Mouse (Mus musculus): ENCODE measurements around the gene Flt4. TPM values are rescaled to one million over a fixed set of nuclear protein-coding genes. Genes with fewer than 3 reads are reported as not detected.
A peak's percentile ranks its signal among the peaks of the same experiment; 100 is the strongest.
"Not testable (repeated sequence)": the region's sequence is repeated elsewhere in the genome, so short reads cannot be mapped to it uniquely, and the experiment has no call there.

Gene Flt4
- total RNA-seq (2017): 0.13 TPM in 1 of 2 replicates, not detected in the other

DNA sequence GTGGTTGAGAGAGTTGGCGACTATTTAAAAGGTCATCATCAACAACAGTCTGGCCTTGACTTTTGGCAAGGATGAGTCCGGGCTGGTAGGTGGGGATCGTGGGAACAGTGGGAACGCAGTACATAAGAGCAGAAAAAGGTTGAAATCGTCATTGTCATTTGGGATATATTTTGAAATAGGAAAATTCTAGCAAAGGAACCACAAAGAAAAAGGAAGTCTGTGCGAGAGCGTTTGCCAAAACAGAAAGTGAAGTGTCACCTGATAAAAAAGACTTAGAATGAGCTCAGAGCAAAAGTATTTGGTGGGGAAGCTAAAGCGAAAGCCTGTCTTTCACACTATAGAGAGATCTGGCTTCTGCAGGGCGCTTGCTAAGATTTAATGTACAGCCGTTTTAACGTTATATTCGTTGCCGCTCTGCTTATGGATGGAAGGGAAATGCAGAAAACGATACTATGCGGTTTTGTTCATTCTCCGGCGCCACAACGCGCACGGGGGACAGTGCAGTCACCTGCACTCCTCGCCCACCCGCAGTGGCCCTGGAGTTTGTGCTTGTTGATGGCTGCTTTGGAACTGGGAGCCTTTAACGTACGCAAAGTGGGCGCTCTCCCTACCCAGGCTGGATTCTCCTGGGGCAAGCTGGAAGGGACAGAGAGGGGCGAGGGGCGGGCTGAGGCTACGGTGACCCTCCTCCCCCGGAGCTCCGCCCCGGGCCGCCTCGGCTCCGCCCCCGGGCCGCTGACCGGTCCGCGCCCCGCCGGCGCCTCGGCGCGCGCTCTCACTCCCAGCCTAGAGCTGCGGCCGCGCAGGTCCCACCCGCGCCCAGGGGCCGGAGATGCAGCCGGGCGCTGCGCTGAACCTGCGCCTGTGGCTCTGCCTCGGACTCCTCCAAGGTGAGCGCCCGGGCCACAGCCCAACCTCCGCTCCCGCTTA, at the start of gene Flt4:
Gene Flt4, plus strand, starts transcription at position 326 of the 930 bp plus-strand sequence.
- ATAC-seq (replicated peaks in 1 of 2; ENCODE audit: insufficient read depth in 1 of 2, low FRiP score in 2 of 2, low TSS enrichment in 1 of 2, low read depth in 1 of 2, poor library complexity in 2 of 2, severe bottlenecking in 2 of 2): peak; percentile 38 to 44; a peak in 2 of 4 replicates

DNA sequence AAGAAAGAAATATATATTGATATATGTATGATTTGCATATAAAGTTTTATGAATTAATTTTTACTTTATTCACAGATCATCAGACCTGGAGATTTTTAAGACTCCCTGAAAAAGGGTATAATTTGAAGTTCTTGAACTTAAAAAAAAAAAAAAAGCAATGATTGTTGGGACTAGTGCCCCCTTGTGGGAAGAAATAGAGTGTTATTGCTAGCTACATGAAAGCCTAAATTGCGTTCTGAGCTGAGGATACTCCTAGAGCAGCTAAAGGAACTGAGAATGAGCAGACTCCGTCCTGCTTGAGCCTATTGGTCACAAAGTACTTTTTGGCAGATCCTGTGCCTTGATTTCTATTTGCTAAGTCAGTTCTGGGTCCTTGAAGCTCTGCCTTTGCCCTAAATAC, 34.0 kb upstream of the Flt4 start:
- ATAC-seq (replicated peaks in 1 of 2; ENCODE audit: insufficient read depth in 1 of 2, low FRiP score in 2 of 2, low TSS enrichment in 1 of 2, low read depth in 1 of 2, poor library complexity in 2 of 2, severe bottlenecking in 2 of 2): not testable (repeated sequence)

DNA sequence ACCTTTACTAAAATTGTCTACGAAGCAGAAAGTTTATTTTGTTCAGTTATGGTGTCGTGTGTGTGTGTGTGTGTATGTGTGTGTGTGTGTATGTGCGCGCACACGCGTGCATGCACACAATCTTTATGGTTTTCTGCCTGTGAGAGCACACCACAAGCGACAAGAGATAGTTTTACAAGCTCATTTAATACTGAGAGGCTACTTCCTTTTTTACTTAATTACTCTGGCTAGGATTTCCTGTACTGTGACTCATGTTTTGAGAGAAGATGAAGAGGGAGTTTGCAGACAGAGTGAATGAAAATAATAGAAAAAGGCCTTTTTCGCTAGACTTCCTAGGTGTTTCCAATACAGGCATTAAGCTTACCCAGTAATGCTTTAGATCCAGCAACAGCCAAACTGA, 28.6 kb upstream of the Flt4 start:
- 0 out of 4 replicates have a peak, but pooled peaks of 1 of the 2 experiments have one; percentile 53 for ATAC-seq (replicated peaks in 1 of 2; ENCODE audit: insufficient read depth in 1 of 2, low FRiP score in 2 of 2, low TSS enrichment in 1 of 2, low read depth in 1 of 2, poor library complexity in 2 of 2, severe bottlenecking in 2 of 2)

DNA sequence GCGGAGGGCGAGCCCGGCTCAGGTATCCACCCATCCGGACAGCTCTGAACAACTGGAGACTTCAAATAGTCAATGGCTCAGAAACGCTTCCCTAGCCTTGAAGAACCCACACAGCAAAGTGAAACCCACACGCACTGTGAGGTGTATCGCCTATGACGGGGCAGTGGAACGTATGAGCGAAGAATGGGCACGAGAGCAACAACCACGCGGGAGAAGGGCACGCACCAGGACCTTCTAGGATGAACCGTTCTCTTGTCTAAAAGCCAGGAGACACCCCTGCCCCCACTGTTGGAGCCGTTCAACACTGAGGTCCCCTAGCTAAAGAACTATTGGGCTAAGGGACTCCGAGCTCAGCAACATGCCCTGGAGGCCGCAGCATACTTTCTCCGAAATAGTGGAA, 18.9 kb upstream of the Flt4 start:
- ATAC-seq (replicated peaks in 1 of 2; ENCODE audit: insufficient read depth in 1 of 2, low FRiP score in 2 of 2, low TSS enrichment in 1 of 2, low read depth in 1 of 2, poor library complexity in 2 of 2, severe bottlenecking in 2 of 2): no peak

DNA sequence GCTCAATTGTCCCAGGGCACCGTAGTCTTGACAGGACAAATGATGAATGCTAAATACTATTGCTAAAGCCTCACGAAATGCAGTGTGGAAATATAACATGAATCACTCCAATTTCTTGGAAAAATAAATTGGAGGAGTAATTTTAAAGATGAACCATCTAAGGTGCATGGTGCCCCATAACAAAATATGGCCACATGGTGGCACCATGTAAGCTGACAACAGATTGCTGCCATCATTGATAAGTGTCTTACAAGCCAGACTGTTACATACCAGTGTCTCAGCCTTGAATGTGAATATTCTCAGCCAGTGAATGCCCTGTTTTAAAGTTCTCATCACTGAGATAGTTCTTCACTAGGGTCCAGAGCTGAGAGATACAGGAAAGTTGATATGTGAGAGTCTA, 11.9 kb upstream of the Flt4 start:
- ATAC-seq (replicated peaks in 1 of 2; ENCODE audit: insufficient read depth in 1 of 2, low FRiP score in 2 of 2, low TSS enrichment in 1 of 2, low read depth in 1 of 2, poor library complexity in 2 of 2, severe bottlenecking in 2 of 2): not testable (repeated sequence)

DNA sequence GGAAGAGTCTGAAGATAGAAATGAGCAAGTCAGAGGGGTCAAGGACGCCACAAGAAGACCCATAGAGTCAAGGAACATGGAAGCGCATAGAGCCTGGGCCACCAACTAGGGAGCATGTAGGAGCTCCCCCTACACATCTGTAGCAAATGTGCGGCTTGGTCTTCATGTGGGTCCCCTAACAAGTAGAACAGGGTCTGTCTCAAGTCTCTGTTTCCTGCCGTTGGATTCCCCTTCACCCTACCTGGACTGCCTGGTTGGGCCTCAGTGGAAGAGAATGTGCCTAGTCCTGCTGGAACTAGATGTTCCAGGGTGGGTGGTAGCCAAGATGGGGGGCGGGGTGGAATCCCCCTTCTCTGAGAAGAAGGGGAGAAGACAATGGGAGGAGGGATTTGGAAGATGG, 757 bp upstream of the Flt4 start:
- ATAC-seq (replicated peaks in 1 of 2; ENCODE audit: insufficient read depth in 1 of 2, low FRiP score in 2 of 2, low TSS enrichment in 1 of 2, low read depth in 1 of 2, poor library complexity in 2 of 2, severe bottlenecking in 2 of 2): not testable (repeated sequence)

DNA sequence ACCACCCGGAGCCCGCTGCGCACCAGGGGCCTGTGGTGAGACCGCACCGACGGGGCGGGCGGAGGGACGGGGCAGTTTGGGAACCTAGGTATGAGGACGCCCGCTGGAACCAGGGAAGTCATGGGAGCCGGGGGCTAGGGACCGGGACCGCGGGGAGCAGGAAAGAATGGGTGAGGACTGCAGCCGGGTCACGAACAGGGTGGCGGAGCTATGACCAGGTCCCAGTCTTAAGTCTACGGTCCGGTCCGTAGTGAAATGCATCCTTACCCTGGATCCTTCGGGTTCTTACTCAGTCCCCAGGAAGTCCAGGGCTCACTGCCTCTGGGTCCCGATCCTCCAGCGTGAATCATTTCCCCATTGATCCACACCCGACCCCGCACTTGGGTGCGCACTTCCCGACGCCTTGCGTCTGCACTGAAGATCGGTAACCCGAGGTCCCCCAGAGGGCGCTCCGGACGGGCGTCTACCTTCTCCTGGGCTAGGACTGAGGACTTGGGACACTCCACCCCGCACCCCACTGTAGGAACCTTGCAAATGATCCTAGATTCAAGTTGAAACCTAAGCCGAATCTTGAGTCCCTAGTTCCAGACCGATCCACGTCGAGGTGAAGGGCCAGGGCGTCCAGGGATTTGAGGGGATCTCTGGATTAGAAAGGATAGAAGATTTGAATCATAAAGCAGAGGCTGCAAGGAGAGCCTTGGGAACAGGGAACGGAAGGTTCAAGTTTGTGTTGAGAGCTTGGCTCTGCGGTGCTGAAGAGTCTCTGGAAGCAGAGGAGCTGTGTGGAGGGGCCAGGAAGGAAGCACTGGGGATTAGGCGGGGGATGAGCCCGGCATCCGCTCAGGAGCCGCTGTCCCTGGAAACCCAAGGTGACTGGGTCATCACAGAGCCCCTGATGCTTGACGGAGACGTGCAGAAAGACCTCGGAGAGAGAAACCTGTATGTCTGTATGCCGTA, 1.1 kb downstream of the Flt4 start:
- peak; percentile 11 to 28; a peak in 3 of 4 replicates for ATAC-seq (replicated peaks in 1 of 2; ENCODE audit: insufficient read depth in 1 of 2, low FRiP score in 2 of 2, low TSS enrichment in 1 of 2, low read depth in 1 of 2, poor library complexity in 2 of 2, severe bottlenecking in 2 of 2)

DNA sequence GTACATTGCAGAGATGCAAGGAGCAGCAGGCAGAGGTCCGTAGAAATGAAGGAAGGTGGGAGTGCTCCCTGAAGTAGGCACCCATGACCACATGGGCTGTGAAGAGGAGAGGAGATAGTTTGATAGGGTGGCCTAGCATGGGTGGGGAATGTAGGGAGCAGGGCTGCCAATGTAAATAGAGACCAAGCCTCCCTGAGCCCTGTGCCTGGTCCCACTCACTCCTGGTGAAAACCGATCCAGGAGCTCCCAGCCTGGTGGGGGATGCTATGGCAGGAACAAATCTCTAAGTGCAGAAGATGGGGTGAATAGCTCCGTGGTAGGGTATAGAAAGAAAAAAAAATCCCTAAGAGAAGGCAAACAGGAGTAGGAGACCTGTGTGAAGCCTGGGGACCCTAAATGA, 2.3 kb downstream of the Flt4 start:
- ATAC-seq (replicated peaks in 1 of 2; ENCODE audit: insufficient read depth in 1 of 2, low FRiP score in 2 of 2, low TSS enrichment in 1 of 2, low read depth in 1 of 2, poor library complexity in 2 of 2, severe bottlenecking in 2 of 2): not testable (repeated sequence)

DNA sequence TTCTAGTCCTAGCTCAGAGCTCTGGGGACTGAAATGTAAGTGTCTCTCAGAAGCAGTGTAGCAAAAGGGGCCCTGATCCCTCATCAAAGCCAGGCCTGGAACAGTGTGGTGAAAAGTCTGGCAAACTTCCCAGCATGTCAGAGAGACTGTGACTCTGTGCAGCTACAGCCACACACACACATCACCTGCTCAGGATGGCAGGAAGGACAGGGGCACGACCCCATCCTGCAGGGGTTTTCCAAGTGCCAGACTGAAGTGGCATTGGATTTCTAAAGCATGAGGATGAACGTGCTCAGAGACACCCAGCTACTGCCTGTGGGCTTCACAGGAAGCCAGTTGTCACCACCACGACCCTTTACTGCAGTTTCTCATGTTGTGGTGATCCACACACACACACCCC, 3.1 kb downstream of the Flt4 start:
- no peak for ATAC-seq (replicated peaks in 1 of 2; ENCODE audit: insufficient read depth in 1 of 2, low FRiP score in 2 of 2, low TSS enrichment in 1 of 2, low read depth in 1 of 2, poor library complexity in 2 of 2, severe bottlenecking in 2 of 2)

DNA sequence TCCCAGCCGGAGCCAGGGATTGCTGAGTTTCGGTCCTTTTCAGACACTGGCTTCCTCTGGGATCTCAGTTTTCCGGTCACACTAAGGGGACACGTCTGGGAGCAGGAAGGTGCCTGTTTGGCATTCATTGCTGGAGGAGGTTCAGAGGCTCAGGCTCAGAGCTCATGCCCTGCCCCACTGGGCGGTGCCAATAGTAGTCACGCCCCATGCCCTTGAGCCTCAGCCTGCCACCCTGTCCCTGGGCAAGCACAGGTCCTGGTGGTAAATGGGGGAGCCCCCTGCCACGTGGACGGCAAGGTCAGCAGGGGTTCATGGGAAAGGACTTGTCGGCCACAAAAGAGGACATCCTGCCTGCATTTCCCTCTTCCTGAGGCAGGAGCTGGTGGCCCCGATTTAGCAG, 4.3 kb downstream of the Flt4 start:
- ATAC-seq (replicated peaks in 1 of 2; ENCODE audit: insufficient read depth in 1 of 2, low FRiP score in 2 of 2, low TSS enrichment in 1 of 2, low read depth in 1 of 2, poor library complexity in 2 of 2, severe bottlenecking in 2 of 2): peak; percentile 44 to 62

DNA sequence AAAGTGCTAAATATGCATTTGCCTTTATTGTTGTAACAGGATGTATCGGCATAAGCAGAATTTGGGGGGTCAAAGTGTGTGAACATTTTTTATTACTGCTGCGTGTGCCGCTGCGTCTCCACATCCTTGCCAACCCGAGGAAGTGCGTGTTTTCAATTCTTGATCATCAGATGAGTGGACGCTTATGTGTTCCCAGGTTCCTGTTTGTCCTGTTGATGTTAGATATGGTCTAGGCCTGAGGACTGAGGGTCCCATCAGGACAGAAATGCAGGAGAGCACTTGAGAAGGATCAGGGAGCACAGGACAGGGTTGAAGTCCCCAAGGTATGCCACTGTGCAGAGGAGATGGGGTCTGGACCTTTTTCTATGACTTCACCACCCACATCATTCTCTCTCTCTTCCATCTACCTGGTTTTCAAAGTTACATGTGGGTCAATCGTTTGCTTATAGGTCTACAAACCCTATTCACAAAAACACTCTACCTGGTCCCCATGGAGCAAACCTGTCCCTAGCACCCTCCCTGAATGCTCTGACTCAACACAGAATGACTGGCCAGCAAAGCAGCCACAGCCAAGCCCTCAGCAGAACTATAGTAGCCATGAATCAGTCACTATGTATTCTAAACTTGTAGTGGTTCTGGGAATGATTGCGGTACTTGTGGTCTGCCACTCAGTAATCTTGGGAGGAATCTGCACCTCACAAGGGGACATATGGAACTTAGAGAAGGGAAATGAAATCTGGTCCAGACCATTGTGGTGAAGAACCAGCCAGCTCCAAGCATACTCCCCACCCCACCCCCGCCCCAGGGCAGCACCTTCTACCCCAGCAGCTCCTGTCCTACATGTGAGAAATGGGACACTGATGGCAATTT, 7.0 kb downstream of the Flt4 start:
- no peak for ATAC-seq (replicated peaks in 1 of 2; ENCODE audit: insufficient read depth in 1 of 2, low FRiP score in 2 of 2, low TSS enrichment in 1 of 2, low read depth in 1 of 2, poor library complexity in 2 of 2, severe bottlenecking in 2 of 2)

DNA sequence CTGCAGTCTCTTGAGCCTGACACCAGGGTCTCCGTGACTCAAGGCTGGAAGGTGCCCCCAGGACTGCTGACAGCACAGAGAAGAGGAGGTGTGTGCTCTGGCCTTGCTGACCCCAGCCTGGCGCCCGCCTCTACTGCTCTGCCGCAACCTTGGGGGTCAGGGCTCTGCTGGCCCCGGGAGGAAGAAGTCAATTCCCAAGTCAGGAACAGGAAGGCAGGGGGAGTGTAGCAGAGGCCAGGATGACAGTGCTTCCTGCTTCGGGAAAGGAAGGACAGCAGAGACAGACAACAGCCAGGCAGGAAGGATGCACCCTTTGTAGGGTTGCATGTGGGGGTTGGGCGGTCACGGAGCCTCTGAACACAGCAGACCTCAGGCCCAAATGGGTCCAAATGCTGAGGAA, 9.4 kb downstream of the Flt4 start:
- no peak for ATAC-seq (replicated peaks in 1 of 2; ENCODE audit: insufficient read depth in 1 of 2, low FRiP score in 2 of 2, low TSS enrichment in 1 of 2, low read depth in 1 of 2, poor library complexity in 2 of 2, severe bottlenecking in 2 of 2)

DNA sequence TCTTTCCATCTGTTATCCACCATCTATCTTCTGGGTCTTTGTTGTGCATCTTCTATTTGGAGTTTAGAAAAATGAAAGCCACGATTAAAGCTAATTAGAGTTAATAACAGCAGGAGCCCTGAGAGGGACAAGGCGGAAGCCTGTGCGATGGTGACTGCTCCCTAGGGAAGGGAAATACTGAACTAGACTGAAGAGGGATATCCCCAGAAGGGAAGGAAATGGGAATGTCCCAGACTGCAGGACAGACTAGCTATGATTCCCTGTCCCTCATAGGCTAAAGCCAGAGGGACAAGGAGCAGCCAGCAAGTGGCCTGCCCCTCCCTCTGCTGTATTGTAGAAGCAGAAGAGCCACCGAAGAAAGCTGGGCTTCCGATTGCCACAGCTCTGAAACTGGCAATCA, 12.9 kb downstream of the Flt4 start:
- ATAC-seq (replicated peaks in 1 of 2; ENCODE audit: insufficient read depth in 1 of 2, low FRiP score in 2 of 2, low TSS enrichment in 1 of 2, low read depth in 1 of 2, poor library complexity in 2 of 2, severe bottlenecking in 2 of 2): no peak

DNA sequence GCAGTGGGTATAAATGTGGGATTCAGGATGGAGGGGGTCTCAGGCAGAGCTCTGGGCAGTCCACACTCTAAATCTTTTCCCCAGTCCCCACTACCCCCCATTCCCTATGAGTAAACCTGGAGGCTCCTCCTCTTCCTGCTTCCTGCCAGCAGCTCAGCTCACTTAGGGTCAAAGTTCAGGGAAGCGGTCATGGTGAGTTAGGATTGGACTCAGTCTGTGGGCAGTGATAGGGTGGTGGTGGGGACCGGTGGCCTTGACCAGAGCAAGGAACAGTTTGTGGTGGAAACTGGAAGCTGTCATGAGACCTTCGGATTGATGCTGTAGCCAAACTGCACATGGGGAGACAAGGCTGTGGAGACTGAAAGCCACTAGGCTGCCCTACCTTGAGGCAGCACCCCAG, 15.1 kb downstream of the Flt4 start:
- ATAC-seq (replicated peaks in 1 of 2; ENCODE audit: insufficient read depth in 1 of 2, low FRiP score in 2 of 2, low TSS enrichment in 1 of 2, low read depth in 1 of 2, poor library complexity in 2 of 2, severe bottlenecking in 2 of 2): no peak

DNA sequence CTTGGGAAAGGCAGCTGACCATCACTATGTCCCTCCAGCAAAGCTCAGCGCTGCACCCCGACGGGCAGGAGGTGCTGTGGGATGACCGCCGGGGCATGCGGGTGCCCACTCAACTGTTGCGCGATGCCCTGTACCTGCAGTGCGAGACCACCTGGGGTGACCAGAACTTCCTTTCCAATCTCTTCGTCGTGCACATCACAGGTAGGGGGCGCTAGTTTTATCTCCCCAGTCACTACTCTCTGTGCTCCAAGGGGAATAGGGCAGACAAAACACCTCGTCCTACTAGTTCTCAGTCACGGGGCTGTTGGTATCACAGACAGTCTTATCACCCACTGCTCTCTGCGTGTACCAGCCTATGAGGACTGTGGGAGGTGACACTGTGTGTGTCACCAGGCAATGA, 16.8 kb downstream of the Flt4 start:
- ATAC-seq (replicated peaks in 1 of 2; ENCODE audit: insufficient read depth in 1 of 2, low FRiP score in 2 of 2, low TSS enrichment in 1 of 2, low read depth in 1 of 2, poor library complexity in 2 of 2, severe bottlenecking in 2 of 2): no peak

DNA sequence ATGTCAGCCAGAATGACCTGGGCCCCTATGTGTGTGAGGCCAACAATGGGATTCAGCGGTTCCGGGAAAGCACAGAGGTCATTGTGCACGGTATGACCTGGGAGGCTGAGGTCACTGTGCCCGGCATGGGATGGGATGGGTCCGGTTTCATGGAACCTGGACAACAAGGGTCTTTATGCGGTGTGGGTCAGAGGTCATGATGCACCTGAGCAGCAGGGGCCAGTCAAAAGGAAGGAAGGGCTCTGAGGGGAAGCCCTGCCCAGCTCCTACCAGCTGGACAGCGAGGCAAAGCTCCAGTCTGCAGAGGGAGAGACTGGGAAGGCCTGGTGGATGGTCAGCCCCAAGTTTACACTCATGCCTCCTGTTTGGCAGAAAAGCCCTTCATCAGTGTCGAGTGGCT, 17.7 kb downstream of the Flt4 start:
- no peak for ATAC-seq (replicated peaks in 1 of 2; ENCODE audit: insufficient read depth in 1 of 2, low FRiP score in 2 of 2, low TSS enrichment in 1 of 2, low read depth in 1 of 2, poor library complexity in 2 of 2, severe bottlenecking in 2 of 2)

DNA sequence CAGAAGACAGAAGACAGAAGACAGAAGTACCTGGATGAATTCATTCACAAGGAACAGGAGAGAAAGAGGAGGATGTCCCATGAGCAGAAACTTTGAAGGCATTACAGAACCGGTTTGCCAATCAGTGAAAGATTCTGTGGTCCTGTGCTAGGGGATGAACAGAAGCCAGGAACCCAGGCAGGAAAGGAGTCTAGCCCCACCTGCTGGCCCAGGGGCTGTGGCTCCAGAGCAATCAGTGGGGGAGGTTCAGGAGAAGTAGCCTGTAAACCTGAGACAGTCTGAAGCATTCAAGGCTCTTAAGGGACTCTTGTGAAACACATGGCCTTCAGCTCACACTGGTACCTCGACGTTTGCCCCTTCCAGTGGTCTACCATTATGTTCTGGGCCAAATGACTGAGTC, 22.1 kb downstream of the Flt4 start:
- peak; percentile 70 to 91 for ATAC-seq (replicated peaks in 1 of 2; ENCODE audit: insufficient read depth in 1 of 2, low FRiP score in 2 of 2, low TSS enrichment in 1 of 2, low read depth in 1 of 2, poor library complexity in 2 of 2, severe bottlenecking in 2 of 2)

All from hematopoietic stem cell, adult 5-6 weeks (primary cell).